Mouse (Mus musculus) limb, embryonic 11.5 days (tissue): ENCODE results near the gene Prkaa1. TPM values are rescaled to one million over a fixed set of nuclear protein-coding genes. Genes with fewer than 3 reads are reported as not detected.

ENCODE experiments used
- ATAC-seq: fragments of 200-750 bp; cut with Nextera tagmentation; 2 replicates; pipeline ENCODE4 v1.8.0; 2017; ENCODE audit warnings: low read depth; ENCODE audit not compliant: insufficient number of reproducible peaks, low FRiP score, low TSS enrichment
- DNase-seq: peaks from one replicate; pipeline ENCODE4 v3.0.0-alpha.2; 2015; ENCODE audit warnings: low spot score
- H3K27ac ChIP-seq: fragments of 300-500 bp; sonication (generic); replicated peaks from 2 replicates; pipeline ENCODE4 v1.5.1; 2014; ENCODE audit warnings: low read depth, mild to moderate bottlenecking, low read length
- H3K27me3 ChIP-seq: fragments of 300-500 bp; sonication (generic); 2 replicates; pipeline ENCODE4 v1.6.1; 2014; ENCODE audit warnings: mild to moderate bottlenecking, low read length, mixed read lengths; ENCODE audit not compliant: control insufficient read depth, insufficient read depth
- H3K36me3 ChIP-seq: fragments of 300-500 bp; sonication (generic); 2 replicates; pipeline ENCODE4 v1.6.1; 2014; ENCODE audit warnings: mild to moderate bottlenecking, low read length, moderate library complexity, mixed read lengths; ENCODE audit not compliant: control insufficient read depth, insufficient read depth
- H3K4me1 ChIP-seq: fragments of 300-500 bp; sonication (generic); 2 replicates; pipeline ENCODE4 v1.6.1; 2014; ENCODE audit warnings: low read length, mixed read lengths; ENCODE audit not compliant: control insufficient read depth, insufficient read depth
- H3K4me2 ChIP-seq: fragments of 300-500 bp; sonication (generic); 2 replicates; pipeline ENCODE4 v1.6.1; 2014; ENCODE audit warnings: low read depth, mild to moderate bottlenecking, moderate library complexity; ENCODE audit not compliant: severe bottlenecking
- H3K4me3 ChIP-seq: fragments of 300-500 bp; sonication (generic); 2 replicates; pipeline ENCODE4 v1.5.1; 2014; ENCODE audit warnings: low read depth, low read length
- H3K9ac ChIP-seq: fragments of 300-500 bp; sonication (generic); 2 replicates; pipeline ENCODE4 v1.6.1; 2014; ENCODE audit warnings: mild to moderate bottlenecking, low read length
- H3K9me3 ChIP-seq: fragments of 300-500 bp; sonication (generic); 2 replicates; pipeline ENCODE4 v1.6.1; 2016; ENCODE audit warnings: low read length; ENCODE audit not compliant: control insufficient read depth
- WGBS: fragments of 180-500 bp; shearing (Covaris S2); extraction: QIAGEN DNeasy Blood & Tissue Kit; methylation state at CpG from one replicate; pipeline ENCODE4 v1.1.7; 2014; 5-methylcytosine and 5-hydroxymethylcytosine counted together
- polyA plus RNA-seq: library from polyadenylated mRNA; unstranded; fragments of >200 nt; fragmentation: Nextera tagmentation; extraction: Ambion mirVana; gene quantifications from 2 replicates; pipeline ENCODE4 v1.2.1, GENCODE M21; 2014

The Prkaa1 gene
- polyA plus RNA-seq, 1 experiment from 2014 or later = 21.2 TPM

DNA sequence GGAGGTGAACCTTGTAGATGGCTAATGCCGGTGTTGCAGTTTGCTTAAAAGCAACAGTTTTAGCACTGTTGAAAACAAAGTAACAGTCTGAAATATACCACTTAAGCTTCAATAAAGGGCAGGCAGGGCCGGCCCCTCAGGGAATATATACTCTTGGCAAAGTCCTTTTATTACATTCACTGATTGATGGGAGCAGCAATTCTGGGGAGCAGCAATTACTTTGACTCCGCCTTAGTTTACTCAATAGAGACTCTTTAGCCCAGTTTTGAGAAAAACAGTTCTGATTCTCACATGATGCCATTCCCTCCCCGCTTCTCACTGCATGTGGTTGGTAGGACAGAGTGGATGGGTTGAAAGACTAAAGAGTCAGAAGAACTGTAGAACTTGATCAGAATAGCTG is 5.5 kb downstream of the Prkaa1 start:
- Histone ChIP-seq H3K27me3 (no peaks in the 10 kb centered on the region), H3K4me3 (no peak overlapping the region), H3K4me2 (no peak overlapping the region), H3K9me3 (no peaks in the 10 kb centered on the region), H3K4me1 (peaks cover 15% of the 10 kb centered on the region), H3K36me3 (no peaks in the 10 kb centered on the region), H3K9ac (no peak overlapping the region), H3K27ac (no peak overlapping the region)
- DNase-seq = no peak
- no peak for ATAC-seq
- WGBS = 37% methylated on average over 4 of the region's 4 CpGs

DNA sequence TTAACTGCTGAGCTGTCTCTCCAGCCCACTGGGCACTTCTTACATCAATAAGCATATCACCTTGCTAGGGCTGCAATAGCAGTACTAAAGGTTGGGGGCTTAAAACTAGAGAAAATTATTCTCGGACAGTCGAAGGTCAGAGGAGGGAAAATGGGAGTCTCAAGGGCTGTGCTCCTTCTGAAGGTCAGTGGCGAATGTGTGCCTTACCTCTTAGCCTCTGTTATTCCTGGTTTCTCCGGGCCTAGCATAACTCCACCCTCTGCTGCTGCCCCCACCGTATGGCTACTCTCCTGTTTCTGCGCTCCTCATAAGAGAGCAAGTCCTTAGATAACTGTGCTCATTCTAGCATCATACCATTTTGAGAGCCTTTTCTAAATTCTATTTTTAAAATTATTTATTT is 8.5 kb downstream of the Prkaa1 start:
- ATAC-seq = no peak
- H3K4me1 ChIP-seq = peaks cover 17% of the 10 kb centered on the region
- H3K4me2 ChIP-seq = no peak overlapping the region
- DNase-seq = no peak
- WGBS = 92% methylated on average over 6 of the region's 6 CpGs
- H3K9ac ChIP-seq = no peak overlapping the region
- H3K9me3 ChIP-seq = no peaks in the 10 kb centered on the region
- H3K27me3 ChIP-seq = no peaks in the 10 kb centered on the region
- no peak overlapping the region for H3K4me3 ChIP-seq
- H3K27ac ChIP-seq = no peak overlapping the region
- H3K36me3 ChIP-seq = no peaks in the 10 kb centered on the region

DNA sequence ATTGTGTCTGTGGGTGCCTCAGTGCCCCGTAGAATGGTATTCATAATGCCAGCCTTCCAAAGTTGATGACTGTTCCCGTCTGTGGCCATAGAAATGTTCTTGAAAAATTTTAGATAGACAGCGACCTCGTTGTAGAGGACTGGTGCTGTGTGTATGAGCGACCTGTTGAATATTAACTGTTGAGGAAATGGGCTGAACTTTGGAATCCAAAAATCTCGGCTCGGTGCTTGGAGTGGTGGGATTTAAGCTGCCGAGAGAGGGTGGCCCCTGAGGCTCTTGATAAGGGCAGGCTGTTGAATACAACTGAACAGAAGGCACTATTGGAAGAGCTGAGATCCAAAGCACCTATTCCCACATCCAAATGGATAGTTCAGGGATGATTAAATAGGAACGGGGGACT is 11.0 kb downstream of the Prkaa1 start:
- 89% methylated on average over 9 of the region's 9 CpGs for WGBS
- Histone ChIP-seq H3K4me3 (no peak overlapping the region), H3K4me2 (no peak overlapping the region), H3K36me3 (no peaks in the 10 kb centered on the region), H3K9me3 (no peaks in the 10 kb centered on the region), H3K4me1 (peaks cover 7% of the 10 kb centered on the region; the same call in 1 of the 2 replicates), H3K27ac (no peak overlapping the region), H3K27me3 (no peaks in the 10 kb centered on the region), H3K9ac (no peak overlapping the region)
- DNase-seq = no peak
- ATAC-seq = no peak

- Histone ChIP-seq H3K4me1 (peaks cover 7% of the 10 kb centered on the region; the same call in 1 of the 2 replicates), H3K27me3 (no peaks in the 10 kb centered on the region), H3K4me2 (no peak overlapping the region), H3K27ac (no peak overlapping the region), H3K36me3 (no peaks in the 10 kb centered on the region), H3K9ac (no peak overlapping the region), H3K9me3 (no peaks in the 10 kb centered on the region), H3K4me3 (no peak overlapping the region)
- WGBS = 82% methylated on average over 5 of the region's 5 CpGs
- DNase-seq (no peak), ATAC-seq (no peak)
Observed at GRCm38 (mm10) chr15:5155093-5155492, 11.4 kb downstream of the Prkaa1 start.

- no peaks in the 10 kb centered on the region for H3K27me3 ChIP-seq
- H3K4me2 ChIP-seq = no peak overlapping the region
- no peaks in the 10 kb centered on the region for H3K36me3 ChIP-seq
- no peak overlapping the region for H3K9ac ChIP-seq
- 94% methylated on average over 4 of the region's 4 CpGs for WGBS
- peaks cover 7% of the 10 kb centered on the region; the same call in 1 of the 2 replicates for H3K4me1 ChIP-seq
- no peak overlapping the region for H3K27ac ChIP-seq
- DNase-seq (no peak), ATAC-seq (no peak)
- no peaks in the 10 kb centered on the region for H3K9me3 ChIP-seq
- no peak overlapping the region for H3K4me3 ChIP-seq
Observed at GRCm38 (mm10) chr15:5156355-5156754, 12.7 kb downstream of the Prkaa1 start.

GRCm38 (mm10) chr15:5157386-5157785 is 13.7 kb downstream of the Prkaa1 start:
- no peaks in the 10 kb centered on the region for H3K9me3 ChIP-seq
- H3K27ac ChIP-seq = no peak overlapping the region
- ATAC-seq (no peak), DNase-seq (no peak)
- no peak overlapping the region for H3K4me2 ChIP-seq
- 84% methylated on average over 1 of the region's 1 CpGs for WGBS
- no peak overlapping the region for H3K4me3 ChIP-seq
- no peaks in the 10 kb centered on the region for H3K27me3 ChIP-seq
- H3K4me1 ChIP-seq = peaks cover 7% of the 10 kb centered on the region; the same call in 1 of the 2 replicates
- H3K9ac ChIP-seq = no peak overlapping the region
- H3K36me3 ChIP-seq = no peaks in the 10 kb centered on the region

GRCm38 (mm10) chr15:5158827-5159226 is 15.2 kb downstream of the Prkaa1 start:
- Histone ChIP-seq H3K4me3 (no peak overlapping the region), H3K9me3 (no peaks in the 10 kb centered on the region), H3K4me2 (no peak overlapping the region), H3K27ac (no peak overlapping the region), H3K9ac (no peak overlapping the region), H3K4me1 (peaks cover 7% of the 10 kb centered on the region; the same call in 1 of the 2 replicates), H3K27me3 (no peaks in the 10 kb centered on the region), H3K36me3 (peaks cover 2% of the 10 kb centered on the region; the same call in 1 of the 2 replicates)
- WGBS = 88% methylated on average over 6 of the region's 6 CpGs
- DNase-seq = no peak
- no peak for ATAC-seq

DNA sequence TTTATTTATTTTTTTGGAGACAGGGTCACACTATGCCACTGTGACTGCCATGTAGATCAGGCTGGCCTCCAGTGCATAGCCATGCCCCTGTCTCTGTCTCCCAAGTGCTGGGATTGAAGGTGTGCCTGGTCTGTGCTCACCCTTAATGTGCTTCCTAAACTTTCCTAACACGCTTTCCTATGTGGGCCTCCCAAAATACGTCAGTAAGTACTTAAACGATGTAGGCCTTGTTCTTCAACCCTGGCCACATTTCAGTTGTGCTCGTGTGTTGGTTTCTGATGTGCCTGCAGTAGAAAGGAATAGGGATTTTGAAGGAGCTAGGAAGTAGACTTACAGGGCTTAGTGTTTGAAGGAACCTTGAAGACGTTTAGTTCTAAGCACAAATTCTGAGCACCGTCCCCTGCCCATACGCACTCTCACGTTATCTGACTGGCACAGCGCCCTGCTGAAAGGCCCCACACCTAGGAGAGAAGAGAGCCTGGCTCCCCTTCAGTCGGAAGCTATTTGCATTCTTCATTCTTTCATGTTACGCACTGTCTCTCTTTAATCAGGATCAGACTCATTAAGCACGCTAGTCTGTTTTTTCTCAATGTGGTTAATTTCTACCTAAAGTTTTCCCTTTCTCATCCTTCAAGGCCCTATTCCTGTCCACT is 21.6 kb downstream of the Prkaa1 start:
- DNase-seq (no peak), ATAC-seq (no peak)
- H3K4me2 ChIP-seq = no peak overlapping the region
- H3K27ac ChIP-seq = no peak overlapping the region
- H3K27me3 ChIP-seq = no peaks in the 10 kb centered on the region
- no peaks in the 10 kb centered on the region for H3K9me3 ChIP-seq
- peaks cover 5% of the 10 kb centered on the region; the same call in 1 of the 2 replicates for H3K36me3 ChIP-seq
- no peak overlapping the region for H3K4me3 ChIP-seq
- no peaks in the 10 kb centered on the region for H3K4me1 ChIP-seq
- WGBS = 90% methylated on average over 12 of the region's 12 CpGs
- H3K9ac ChIP-seq = no peak overlapping the region
